Mouse (Mus musculus): ENCODE data around the gene Trib3. TPM values are rescaled to one million over a fixed set of nuclear protein-coding genes. Genes with fewer than 3 reads are reported as not detected.

Gene Trib3
- polyA plus RNA-seq, 1 experiment from 2014 or later: 0.89 TPM

DNA sequence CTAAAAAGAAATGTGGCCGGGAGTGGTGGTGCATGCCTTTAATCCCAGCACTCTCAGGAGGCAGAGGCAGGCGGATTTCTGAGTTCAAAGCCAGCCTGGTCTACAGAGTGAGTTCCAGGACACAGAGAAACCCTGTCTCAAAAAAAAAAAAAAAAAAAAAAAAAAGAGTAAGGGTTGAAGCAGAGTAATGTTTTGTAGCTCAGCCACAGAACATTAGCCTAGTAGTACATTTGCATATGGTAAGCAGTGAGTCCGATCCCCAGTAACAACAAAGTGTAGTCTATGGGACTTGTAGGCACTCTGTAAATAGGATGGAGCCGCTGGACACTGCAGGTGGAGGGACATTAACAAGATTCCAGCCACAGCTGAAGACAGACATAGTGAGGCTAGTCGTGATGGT, 1.1 kb upstream of the Trib3 start:
- H3K9ac ChIP-seq (replicated peaks): no peak overlapping the region
- H3K4me1 ChIP-seq (replicated peaks): peaks cover 17% of the 10 kb centered on the region
- peaks cover 12% of the 10 kb centered on the region for H3K27me3 ChIP-seq
- ATAC-seq: no peak
- H3K27ac ChIP-seq: no peak overlapping the region
- H3K36me3 ChIP-seq: no peaks in the 10 kb centered on the region
- WGBS: 62% methylated on average over 5 of the region's 5 CpGs
- no peaks in the 10 kb centered on the region for H3K9me3 ChIP-seq
- peak overlapping the region; percentile 55; the same call in 1 of the 2 replicates for H3K4me3 ChIP-seq (replicated peaks)
- no peak overlapping the region for H3K4me2 ChIP-seq (replicated peaks)

DNA sequence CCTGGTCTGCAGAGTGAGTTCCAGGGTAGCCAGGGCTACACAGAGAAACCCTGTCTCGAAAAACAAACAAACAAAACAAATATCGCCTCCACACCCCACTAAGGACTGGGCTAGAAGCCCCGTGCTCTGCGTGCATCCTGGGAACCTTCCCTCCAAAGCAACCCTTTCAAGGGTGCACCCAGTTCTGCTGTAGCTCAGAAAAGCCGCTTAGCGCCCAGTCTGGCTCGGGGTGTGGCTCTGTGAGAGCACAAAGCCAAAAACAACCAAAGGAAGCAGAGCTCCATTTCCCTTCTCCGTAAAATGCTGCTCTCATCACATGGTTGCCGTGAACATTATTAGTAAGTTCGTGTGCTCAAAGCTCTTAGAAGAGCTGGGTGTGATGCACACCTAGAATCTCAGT, 529 bp upstream of the Trib3 start:
- Histone ChIP-seq H3K9me3 (no peaks in the 10 kb centered on the region), H3K36me3 (no peaks in the 10 kb centered on the region), H3K4me1 (replicated peaks) (peaks cover 17% of the 10 kb centered on the region), H3K4me2 (replicated peaks) (peak overlapping the region; percentile 85), H3K4me3 (replicated peaks) (peak overlapping the region; percentile 55), H3K27me3 (peaks cover 12% of the 10 kb centered on the region), H3K27ac (no peak overlapping the region), H3K9ac (replicated peaks) (peak overlapping the region; percentile 68)
- ATAC-seq: 0 out of 2 replicates have a peak, but pooled peaks have one; percentile 2
- 11% methylated on average over 10 of the region's 10 CpGs for WGBS

DNA sequence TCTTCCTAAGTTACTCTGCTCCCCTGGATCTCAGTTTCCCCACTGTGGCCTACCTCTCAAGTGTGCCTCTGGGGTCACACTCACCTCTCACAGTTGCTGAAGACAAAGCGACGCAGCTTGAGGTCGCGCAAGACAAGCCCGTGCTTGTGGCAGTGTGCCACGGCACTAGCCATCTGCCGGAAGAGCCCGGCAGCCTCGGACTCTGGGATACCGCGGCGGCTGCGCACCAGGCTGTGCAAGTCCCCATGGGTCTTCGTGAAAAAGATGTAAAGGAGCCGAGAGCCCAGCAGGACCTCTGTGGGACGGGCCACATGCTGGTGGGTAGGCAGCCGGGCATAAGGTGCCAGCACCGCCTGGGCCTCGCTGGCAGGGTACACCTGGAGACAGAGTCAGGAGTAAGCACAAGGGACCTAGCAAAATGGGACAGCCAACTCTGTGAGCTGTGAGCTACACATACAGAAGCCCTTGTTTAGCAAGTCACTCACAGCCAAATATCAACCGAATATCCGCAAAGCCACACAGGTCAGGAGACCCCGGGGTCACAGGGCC, 4.1 kb downstream of the Trib3 start:
- H3K9me3 ChIP-seq: no peaks in the 10 kb centered on the region
- H3K36me3 ChIP-seq: no peaks in the 10 kb centered on the region
- H3K27me3 ChIP-seq: peaks cover 8% of the 10 kb centered on the region
- H3K9ac ChIP-seq (replicated peaks): no peak overlapping the region
- no peak overlapping the region for H3K4me3 ChIP-seq (replicated peaks)
- WGBS: 90% methylated on average over 22 of the region's 22 CpGs
- H3K4me2 ChIP-seq (replicated peaks): no peak overlapping the region
- ATAC-seq: no peak
- peaks cover 17% of the 10 kb centered on the region for H3K4me1 ChIP-seq (replicated peaks)
- H3K27ac ChIP-seq: no peak overlapping the region

DNA sequence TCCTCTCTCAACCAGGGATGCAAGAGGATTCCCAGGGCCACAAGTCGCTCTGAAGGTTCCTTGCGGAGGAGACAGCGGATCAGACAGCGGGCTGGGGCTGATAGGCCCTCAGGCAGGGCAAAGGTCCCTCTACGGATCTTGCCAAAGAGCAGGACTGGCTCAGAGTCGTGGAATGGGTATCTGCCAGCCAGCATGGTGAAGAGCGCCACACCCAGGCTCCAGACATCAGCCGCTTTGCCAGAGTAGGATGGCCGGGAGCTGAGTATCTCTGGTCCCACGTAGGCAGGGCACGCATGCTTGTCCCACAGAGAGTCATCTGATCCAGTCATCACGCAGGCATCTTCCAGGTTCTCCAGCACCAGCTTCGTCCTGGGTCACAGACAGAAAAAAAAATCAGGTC, 5.5 kb downstream of the Trib3 start:
- H3K4me3 ChIP-seq (replicated peaks): no peak overlapping the region
- WGBS: 86% methylated on average over 13 of the region's 13 CpGs
- H3K27ac ChIP-seq: no peak overlapping the region
- H3K4me2 ChIP-seq (replicated peaks): no peak overlapping the region
- H3K27me3 ChIP-seq: 0 out of 2 replicates have a peak, but pooled peaks cover 4% of the 10 kb centered on the region
- no peaks in the 10 kb centered on the region for H3K9me3 ChIP-seq
- no peaks in the 10 kb centered on the region for H3K36me3 ChIP-seq
- ATAC-seq: no peak
- H3K9ac ChIP-seq (replicated peaks): no peak overlapping the region
- H3K4me1 ChIP-seq (replicated peaks): 0 out of 2 replicates have a peak, but pooled peaks cover 5% of the 10 kb centered on the region

DNA sequence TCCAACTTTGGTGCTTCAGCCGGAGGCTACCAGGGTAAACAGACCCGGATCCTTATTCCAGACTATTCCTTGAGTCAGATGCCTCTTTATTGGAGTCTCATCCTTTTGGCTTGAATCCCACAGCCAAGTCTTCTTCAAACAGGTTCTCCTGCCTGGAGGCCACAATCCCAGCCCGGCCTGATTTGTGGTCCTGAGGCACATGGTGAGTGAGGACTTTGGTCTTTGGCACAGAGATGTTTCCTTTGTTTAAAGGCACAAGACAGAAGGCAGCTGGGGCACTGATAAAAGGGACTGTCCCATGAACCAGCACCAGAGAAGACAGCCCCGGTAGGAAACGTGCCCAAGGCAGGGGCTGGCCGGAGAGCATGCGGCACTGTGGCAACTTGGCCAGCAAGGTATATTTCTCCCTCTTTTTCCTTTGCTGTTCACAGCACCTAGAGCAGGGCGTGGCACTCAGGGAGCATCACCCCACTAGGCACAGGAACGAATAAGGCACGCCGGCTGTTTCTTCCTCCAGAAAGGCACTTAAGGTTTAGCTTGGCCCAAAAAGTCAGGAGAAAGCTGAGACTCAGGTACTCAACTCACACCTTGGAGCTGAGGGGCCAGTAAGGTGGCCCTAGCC, 6.1 kb downstream of the Trib3 start:
- 88% methylated on average over 11 of the region's 11 CpGs for WGBS
- H3K27ac ChIP-seq: no peak overlapping the region
- H3K4me2 ChIP-seq (replicated peaks): no peak overlapping the region
- no peak for ATAC-seq
- no peak overlapping the region for H3K9ac ChIP-seq (replicated peaks)
- H3K4me3 ChIP-seq (replicated peaks): no peak overlapping the region
- H3K9me3 ChIP-seq: no peaks in the 10 kb centered on the region
- H3K4me1 ChIP-seq (replicated peaks): peaks cover 2% of the 10 kb centered on the region; the same call in 1 of the 2 replicates
- H3K36me3 ChIP-seq: no peaks in the 10 kb centered on the region
- H3K27me3 ChIP-seq: 0 out of 2 replicates have a peak, but pooled peaks cover 4% of the 10 kb centered on the region

DNA sequence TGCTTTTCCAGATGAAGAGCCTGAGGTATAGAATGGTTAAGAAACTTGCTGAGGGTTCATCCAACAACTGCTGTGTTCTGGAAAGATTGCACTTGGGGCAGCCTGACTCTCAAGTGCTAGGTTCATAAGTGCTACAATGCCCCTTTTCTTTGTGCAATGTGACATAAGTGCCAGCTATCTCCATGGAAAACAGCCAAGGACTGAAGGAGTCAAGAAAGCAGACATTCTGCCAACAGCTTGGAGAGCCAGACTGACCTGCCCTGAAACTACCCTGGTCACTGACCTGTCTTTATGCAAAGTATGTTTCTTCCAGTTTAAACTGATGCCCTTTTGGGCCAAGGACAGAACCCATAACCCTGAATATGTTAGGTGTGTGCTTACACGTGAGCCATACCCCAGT, 7.0 kb downstream of the Trib3 start:
- Histone ChIP-seq H3K4me3 (replicated peaks) (no peak overlapping the region), H3K27ac (no peak overlapping the region), H3K36me3 (no peaks in the 10 kb centered on the region), H3K4me1 (replicated peaks) (peaks cover 4% of the 10 kb centered on the region), H3K9ac (replicated peaks) (no peak overlapping the region), H3K27me3 (0 out of 2 replicates have a peak, but pooled peaks cover 4% of the 10 kb centered on the region), H3K4me2 (replicated peaks) (no peak overlapping the region), H3K9me3 (no peaks in the 10 kb centered on the region)
- no peak for ATAC-seq
- WGBS: 73% methylated on average over 1 of the region's 1 CpGs

DNA sequence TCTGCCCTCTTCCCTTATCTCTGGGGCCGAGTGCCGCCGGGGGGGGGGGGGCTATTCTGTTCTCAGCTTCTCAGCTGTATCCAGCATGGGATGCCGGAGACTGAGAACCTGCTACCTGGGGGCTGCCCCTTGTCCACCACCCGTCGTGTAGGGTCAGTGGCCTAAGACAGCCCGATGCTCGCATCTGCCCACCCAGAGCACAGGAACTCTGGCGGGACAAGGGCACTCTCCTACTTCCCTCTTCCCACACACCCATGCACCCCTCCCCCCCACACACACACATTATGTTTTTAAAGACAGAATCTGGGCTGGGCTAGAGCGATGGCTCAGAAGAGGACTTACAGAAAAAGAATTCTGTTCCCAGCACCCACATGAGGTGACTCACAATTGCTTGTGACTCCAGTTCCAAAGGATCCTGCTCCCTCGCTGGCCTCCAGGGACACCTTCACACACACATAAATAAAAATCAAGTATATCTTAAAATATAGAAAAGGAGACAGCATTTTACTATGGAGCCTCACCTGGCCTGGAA, 8.5 kb downstream of the Trib3 start:
- 0 out of 2 replicates have a peak, but pooled peaks cover 4% of the 10 kb centered on the region for H3K27me3 ChIP-seq
- no peaks in the 10 kb centered on the region for H3K36me3 ChIP-seq
- H3K27ac ChIP-seq: no peak overlapping the region
- no peak overlapping the region for H3K4me2 ChIP-seq (replicated peaks)
- no peak overlapping the region for H3K4me3 ChIP-seq (replicated peaks)
- WGBS: 48% methylated on average over 9 of the region's 11 CpGs
- no peak overlapping the region for H3K9ac ChIP-seq (replicated peaks)
- H3K4me1 ChIP-seq (replicated peaks): peaks cover 19% of the 10 kb centered on the region
- H3K9me3 ChIP-seq: no peaks in the 10 kb centered on the region
- no peak for ATAC-seq

DNA sequence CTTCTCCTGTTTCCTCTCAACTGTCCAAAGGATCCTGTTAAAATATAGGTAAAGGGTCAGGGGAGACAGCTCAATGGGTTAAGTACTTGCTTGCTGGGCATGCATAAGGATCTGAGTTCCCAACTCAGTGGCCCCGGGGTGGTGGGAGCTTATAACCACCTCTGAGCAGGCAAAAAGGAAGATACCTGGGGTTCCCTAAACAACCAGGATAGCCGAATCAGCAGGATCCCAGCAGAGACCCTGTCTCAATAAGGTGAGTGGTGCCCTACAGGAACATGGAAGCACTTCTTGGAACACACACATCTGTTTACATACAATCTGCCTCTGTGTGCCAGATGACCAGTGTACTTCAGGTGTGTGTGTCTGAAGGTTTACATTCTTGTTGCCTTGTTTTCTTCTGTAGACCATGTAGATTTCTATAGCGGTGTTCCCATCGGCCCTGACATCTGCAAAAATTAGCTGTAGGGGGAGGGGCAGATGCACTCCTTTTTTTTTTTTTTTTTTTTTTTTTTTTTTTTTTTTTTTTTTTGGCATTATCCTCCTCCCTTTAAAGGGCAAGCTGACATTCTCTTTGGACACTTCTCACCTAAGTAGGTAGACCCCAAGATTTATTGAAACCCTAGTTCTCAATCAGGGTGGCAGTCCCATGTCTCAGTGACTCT, 10.4 kb downstream of the Trib3 start:
- peaks cover 26% of the 10 kb centered on the region for H3K4me1 ChIP-seq (replicated peaks)
- H3K27ac ChIP-seq: no peak overlapping the region
- no peak overlapping the region for H3K4me3 ChIP-seq (replicated peaks)
- H3K4me2 ChIP-seq (replicated peaks): no peak overlapping the region
- WGBS: 84% methylated on average over 4 of the region's 4 CpGs
- H3K27me3 ChIP-seq: 0 out of 2 replicates have a peak, but pooled peaks cover 4% of the 10 kb centered on the region
- no peak overlapping the region for H3K9ac ChIP-seq (replicated peaks)
- no peaks in the 10 kb centered on the region for H3K9me3 ChIP-seq
- peaks cover 10% of the 10 kb centered on the region for H3K36me3 ChIP-seq
- no peak for ATAC-seq

DNA sequence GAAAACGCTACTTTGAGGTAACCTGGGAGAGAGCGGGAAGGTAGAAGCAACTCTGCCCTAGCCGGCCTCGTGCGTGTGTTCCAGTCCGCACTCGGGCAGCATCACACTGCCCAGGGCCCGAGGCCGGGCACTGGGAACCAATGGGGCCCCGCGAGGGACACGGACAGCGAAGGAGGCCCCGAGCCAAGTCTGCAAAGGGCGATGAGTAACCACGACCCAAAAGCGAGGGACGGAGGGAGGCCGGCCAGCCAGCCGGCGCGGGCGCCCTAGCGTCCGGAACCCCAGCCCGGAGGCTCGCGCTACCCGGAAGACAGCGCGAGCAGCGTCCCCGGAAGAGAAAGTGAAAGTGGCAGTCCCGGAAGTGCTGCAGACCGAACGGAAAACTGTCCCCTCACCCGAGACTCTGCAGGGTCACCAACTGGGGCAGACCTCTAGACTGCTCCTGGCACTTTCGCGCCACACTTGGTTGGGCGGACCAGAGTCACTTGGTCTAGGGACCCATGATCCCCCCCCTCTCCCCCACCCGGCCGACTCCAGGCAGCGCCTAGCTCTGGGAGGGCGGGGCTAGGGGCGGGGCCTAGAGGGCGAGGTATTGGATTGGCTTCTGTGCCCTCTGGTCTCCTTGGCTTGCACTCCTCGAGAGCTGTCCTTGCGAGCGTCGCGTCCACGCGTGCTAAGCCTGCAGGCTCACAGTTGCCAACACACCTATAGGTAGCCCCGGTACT, 11.6 kb downstream of the Trib3 start, which contains the start of gene Rbck1:
Rbck1 (minus strand) TSS at position 553 of the 725 bp plus-strand sequence.
- peaks cover 26% of the 10 kb centered on the region for H3K4me1 ChIP-seq (replicated peaks)
- peaks cover 22% of the 10 kb centered on the region for H3K36me3 ChIP-seq
- 0 out of 2 replicates have a peak, but pooled peaks cover 4% of the 10 kb centered on the region for H3K27me3 ChIP-seq
- H3K9ac ChIP-seq (replicated peaks): peak within 1 kb of the TSS; percentile 84
- no peaks in the 10 kb centered on the region for H3K9me3 ChIP-seq
- H3K4me2 ChIP-seq (replicated peaks): peak within 1 kb of the TSS; percentile 91
- peak within 1 kb of the TSS; percentile 63 for H3K4me3 ChIP-seq (replicated peaks)
- H3K27ac ChIP-seq: peak within 1 kb of the TSS; percentile 85
- peak; percentile 97 for ATAC-seq
- under 1% methylated on average over 54 of the region's 54 CpGs for WGBS

DNA sequence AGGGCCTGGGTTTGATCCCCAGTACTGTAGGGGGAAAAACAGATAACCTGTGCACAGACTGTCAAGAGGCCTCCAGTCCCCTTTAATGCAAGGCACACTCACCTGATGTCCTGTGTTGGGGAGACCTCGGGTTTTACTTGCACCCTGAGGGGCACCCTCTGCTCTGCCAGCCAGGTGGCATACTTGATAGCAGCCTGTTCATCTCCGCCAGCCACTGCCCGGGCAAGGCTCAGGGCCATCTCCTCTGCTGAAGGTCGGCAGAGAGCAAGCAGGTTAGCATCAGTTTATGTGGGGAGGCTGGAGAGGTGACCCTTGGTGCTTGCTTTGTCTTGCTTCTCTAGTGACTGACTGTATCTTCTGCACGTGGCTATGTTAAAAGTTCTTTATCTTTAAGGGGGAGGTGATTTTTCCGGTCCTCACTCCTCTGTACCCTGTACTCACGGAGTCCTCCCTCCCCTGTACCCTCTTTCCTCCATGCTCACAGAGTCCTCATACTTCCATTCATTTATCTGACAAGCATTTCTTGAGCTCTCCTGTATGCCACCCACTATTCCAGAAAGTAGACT, 12.9 kb downstream of the Trib3 start:
- peak overlapping the region; percentile 63 for H3K4me3 ChIP-seq (replicated peaks)
- H3K9me3 ChIP-seq: no peaks in the 10 kb centered on the region
- H3K27ac ChIP-seq: no peak overlapping the region
- peaks cover 26% of the 10 kb centered on the region for H3K4me1 ChIP-seq (replicated peaks)
- H3K9ac ChIP-seq (replicated peaks): peak overlapping the region; percentile 84; the same call in 1 of the 2 replicates
- H3K36me3 ChIP-seq: peaks cover 35% of the 10 kb centered on the region
- H3K27me3 ChIP-seq: 0 out of 2 replicates have a peak, but pooled peaks cover 4% of the 10 kb centered on the region
- no peak for ATAC-seq
- 75% methylated on average over 7 of the region's 7 CpGs for WGBS
- peak overlapping the region; percentile 91 for H3K4me2 ChIP-seq (replicated peaks)

DNA sequence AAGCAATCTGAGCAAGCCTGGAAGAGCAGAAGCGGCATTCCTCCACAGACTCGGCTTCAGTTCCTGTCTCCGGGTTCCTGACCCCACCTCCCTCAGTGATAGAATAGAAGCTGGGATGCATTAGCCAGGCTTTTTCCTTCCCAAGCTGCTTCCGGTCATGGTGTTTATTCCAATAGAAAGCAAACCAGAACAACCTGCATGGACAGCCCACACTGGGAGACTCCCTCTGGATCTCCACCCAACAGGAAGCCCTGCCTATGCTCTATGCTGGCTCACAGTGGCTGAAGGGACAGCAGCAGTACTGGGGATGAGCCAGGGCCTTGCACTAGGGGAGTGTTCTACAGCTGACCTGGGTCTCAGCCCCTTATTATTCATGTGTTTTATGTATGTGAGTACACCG, 15.9 kb downstream of the Trib3 start:
- H3K27me3 ChIP-seq: no peaks in the 10 kb centered on the region
- no peak overlapping the region for H3K4me2 ChIP-seq (replicated peaks)
- ATAC-seq: no peak
- 92% methylated on average over 5 of the region's 5 CpGs for WGBS
- no peak overlapping the region for H3K4me3 ChIP-seq (replicated peaks)
- H3K27ac ChIP-seq: no peak overlapping the region
- H3K36me3 ChIP-seq: peaks cover 64% of the 10 kb centered on the region
- H3K9me3 ChIP-seq: no peaks in the 10 kb centered on the region
- peaks cover 26% of the 10 kb centered on the region for H3K4me1 ChIP-seq (replicated peaks)
- no peak overlapping the region for H3K9ac ChIP-seq (replicated peaks)

Measured in midbrain, embryonic 13.5 days (tissue).